Mouse (Mus musculus): ENCODE results near the gene Med1. TPM values are rescaled to one million over a fixed set of nuclear protein-coding genes. Genes with fewer than 3 reads are reported as not detected.
A peak's percentile ranks its signal among the peaks of the same experiment; 100 is the strongest.
"Not testable (repeated sequence)": the region's sequence is repeated elsewhere in the genome, so short reads cannot be mapped to it uniquely, and the experiment has no call there.

Gene Med1
- polyA plus RNA-seq (2014; fragmentation: Nextera tagmentation; extraction: Ambion mirVana), result 85.2 and 85.8 TPM in 2 replicates

DNA sequence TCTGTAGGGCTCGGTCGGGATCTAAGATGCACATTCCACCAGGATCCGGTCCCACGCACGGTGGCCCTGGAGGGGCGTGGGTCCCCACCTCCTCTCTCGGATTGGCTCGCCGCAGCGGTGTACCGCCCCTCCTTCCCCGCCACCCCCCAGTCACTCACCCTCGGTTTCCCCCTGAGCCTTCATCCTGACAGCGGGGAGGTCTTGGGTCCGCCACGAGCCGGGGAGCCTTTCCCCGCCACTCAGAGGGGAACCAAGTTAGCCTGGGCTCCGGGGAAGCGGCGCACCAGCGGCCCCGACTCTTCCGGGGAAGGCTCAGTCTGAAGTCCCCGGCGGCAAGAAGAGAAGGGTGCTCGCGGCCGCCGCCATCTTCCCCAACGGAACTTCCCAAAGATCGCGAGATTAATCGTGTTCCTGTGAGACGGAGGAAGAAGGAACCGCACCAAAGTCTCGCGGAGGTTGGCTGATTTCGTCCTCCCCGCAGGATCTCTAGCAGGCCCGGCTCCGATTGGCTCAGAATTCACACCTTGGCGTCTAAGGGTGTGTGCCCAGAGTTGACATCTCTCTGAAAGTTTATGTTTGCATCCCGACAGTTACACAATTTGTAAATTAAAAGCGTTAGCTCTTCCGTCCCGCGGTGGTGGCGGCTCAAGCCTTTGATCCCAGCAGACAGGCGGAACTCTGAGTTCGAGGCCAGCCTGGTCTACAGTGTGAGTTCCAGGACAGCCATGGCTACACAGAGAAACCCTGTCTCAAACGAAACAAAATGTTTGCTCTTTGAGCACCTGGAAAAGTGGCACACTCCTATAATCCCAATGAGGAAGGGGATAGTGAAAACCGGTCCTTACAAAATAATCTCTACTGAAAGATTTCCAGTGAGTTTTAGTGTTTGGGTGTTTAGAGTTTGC is at the start of gene Med1:
TSS of gene Med1 (minus strand) at position 393 of the 905 bp plus-strand sequence.
- H3K27ac ChIP-seq (replicated peaks; ENCODE audit: low read depth, low read length), result peak within 1 kb of the TSS; percentile 44; the same call in 1 of the 2 replicates
- peak; percentile 94 for ATAC-seq (replicated peaks; ENCODE audit: insufficient number of reproducible peaks, low FRiP score, low TSS enrichment, low read depth)

DNA sequence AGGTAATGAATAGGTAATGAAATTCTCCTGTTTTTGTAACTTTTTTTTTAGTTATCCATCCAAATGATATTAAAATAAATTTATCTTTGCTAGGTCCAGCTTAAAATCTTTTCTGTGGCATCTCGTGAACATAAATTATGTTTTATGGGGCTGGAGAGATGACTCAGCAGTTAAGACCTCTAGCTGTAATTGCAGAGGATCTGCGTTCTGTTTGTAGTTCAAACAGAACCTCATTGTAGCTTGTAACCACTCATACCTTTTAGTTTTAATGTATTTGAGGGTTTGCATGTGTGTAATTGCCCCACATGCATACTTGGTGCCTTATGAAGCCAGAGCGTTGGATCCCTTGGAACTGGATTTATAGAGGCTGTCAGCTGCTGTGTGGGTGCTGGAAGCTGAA is 45.9 kb upstream of the Med1 start:
- Histone ChIP-seq H3K4me3 (ENCODE audit: low read depth, low read length) (no peak overlapping the region), H3K9ac (replicated peaks; ENCODE audit: low read length) (no peak overlapping the region), H3K4me2 (ENCODE audit: low read depth, low read length) (no peak overlapping the region), H3K9me3 (replicated peaks; ENCODE audit: control insufficient read depth, low read length) (no peaks in the 10 kb centered on the region), H3K36me3 (replicated peaks; ENCODE audit: control insufficient read depth, insufficient read depth, low read depth, low read length) (peaks cover 6% of the 10 kb centered on the region), H3K27ac (replicated peaks; ENCODE audit: low read depth, low read length) (no peak overlapping the region), H3K27me3 (ENCODE audit: control insufficient read depth, insufficient read depth, low read length) (no peaks in the 10 kb centered on the region), H3K4me1 (ENCODE audit: control insufficient read depth, insufficient read depth, low read length) (no peaks in the 10 kb centered on the region)
- 94% methylated on average over 3 of the region's 3 CpGs for WGBS
- DNase-seq (ENCODE audit: low spot score), result no peak
- ATAC-seq (replicated peaks; ENCODE audit: insufficient number of reproducible peaks, low FRiP score, low TSS enrichment, low read depth), result no peak

More for the DNA sequence above, at the start of gene Med1:
- Histone ChIP-seq H3K4me2 (ENCODE audit: low read depth, low read length) (peak within 1 kb of the TSS; percentile 60), H3K36me3 (replicated peaks; ENCODE audit: control insufficient read depth, insufficient read depth, low read depth, low read length) (peaks cover 3% of the 10 kb centered on the region), H3K4me3 (ENCODE audit: low read depth, low read length) (peak within 1 kb of the TSS; percentile 76), H3K9ac (replicated peaks; ENCODE audit: low read length) (peak within 1 kb of the TSS; percentile 87), H3K9me3 (replicated peaks; ENCODE audit: control insufficient read depth, low read length) (no peaks in the 10 kb centered on the region), H3K27me3 (ENCODE audit: control insufficient read depth, insufficient read depth, low read length) (no peaks in the 10 kb centered on the region), H3K4me1 (ENCODE audit: control insufficient read depth, insufficient read depth, low read length) (no peaks in the 10 kb centered on the region; the same call in none of the 2 replicates)
- peak; percentile 98 for DNase-seq (ENCODE audit: low spot score)
- under 1% methylated on average over 52 of the region's 53 CpGs for WGBS

GRCm38 (mm10) chr11:98238416-98238815 is 45.3 kb upstream of the Med1 start:
- Histone ChIP-seq H3K9ac (replicated peaks; ENCODE audit: low read length) (no peak overlapping the region), H3K4me3 (ENCODE audit: low read depth, low read length) (no peak overlapping the region), H3K27ac (replicated peaks; ENCODE audit: low read depth, low read length) (no peak overlapping the region), H3K4me2 (ENCODE audit: low read depth, low read length) (no peak overlapping the region), H3K27me3 (ENCODE audit: control insufficient read depth, insufficient read depth, low read length) (no peaks in the 10 kb centered on the region), H3K36me3 (replicated peaks; ENCODE audit: control insufficient read depth, insufficient read depth, low read depth, low read length) (peaks cover 6% of the 10 kb centered on the region), H3K9me3 (replicated peaks; ENCODE audit: control insufficient read depth, low read length) (no peaks in the 10 kb centered on the region), H3K4me1 (ENCODE audit: control insufficient read depth, insufficient read depth, low read length) (no peaks in the 10 kb centered on the region)
- no peak for DNase-seq (ENCODE audit: low spot score)
- ATAC-seq (replicated peaks; ENCODE audit: insufficient number of reproducible peaks, low FRiP score, low TSS enrichment, low read depth), result no peak
- WGBS, result 68% methylated on average over 3 of the region's 3 CpGs

GRCm38 (mm10) chr11:98226349-98226748 is 33.3 kb upstream of the Med1 start:
- no peak for DNase-seq (ENCODE audit: low spot score)
- Histone ChIP-seq H3K27ac (replicated peaks; ENCODE audit: low read depth, low read length) (no peak overlapping the region), H3K4me3 (ENCODE audit: low read depth, low read length) (no peak overlapping the region), H3K9me3 (replicated peaks; ENCODE audit: control insufficient read depth, low read length) (no peaks in the 10 kb centered on the region), H3K9ac (replicated peaks; ENCODE audit: low read length) (no peak overlapping the region), H3K27me3 (ENCODE audit: control insufficient read depth, insufficient read depth, low read length) (no peaks in the 10 kb centered on the region), H3K36me3 (replicated peaks; ENCODE audit: control insufficient read depth, insufficient read depth, low read depth, low read length) (peaks cover 3% of the 10 kb centered on the region), H3K4me1 (ENCODE audit: control insufficient read depth, insufficient read depth, low read length) (no peaks in the 10 kb centered on the region), H3K4me2 (ENCODE audit: low read depth, low read length) (no peak overlapping the region)
- ATAC-seq (replicated peaks; ENCODE audit: insufficient number of reproducible peaks, low FRiP score, low TSS enrichment, low read depth), result no peak
- 89% methylated on average over 1 of the region's 1 CpGs for WGBS

DNA sequence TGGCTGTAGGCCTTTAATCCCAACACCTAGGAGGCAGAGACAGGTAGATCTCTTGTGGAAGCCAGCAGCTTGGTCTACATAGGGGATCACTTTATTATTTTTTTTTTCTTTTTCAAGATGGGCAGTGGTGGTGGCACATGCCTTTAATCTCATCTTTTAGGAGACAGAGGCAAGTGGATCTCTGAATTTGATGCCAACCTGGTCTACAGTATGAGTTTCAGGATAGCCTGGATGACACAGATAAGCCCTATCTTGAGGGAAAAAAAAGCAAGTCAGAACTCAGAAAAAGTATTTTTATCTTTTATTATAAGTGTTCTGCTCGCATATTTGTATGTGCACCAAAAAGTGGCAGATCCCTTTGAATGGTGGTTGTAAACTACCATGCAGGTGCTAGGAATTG is 20.2 kb upstream of the Med1 start:
- Histone ChIP-seq H3K9ac (replicated peaks; ENCODE audit: low read length) (no peak overlapping the region), H3K27me3 (ENCODE audit: control insufficient read depth, insufficient read depth, low read length) (no peaks in the 10 kb centered on the region), H3K4me1 (ENCODE audit: control insufficient read depth, insufficient read depth, low read length) (no peaks in the 10 kb centered on the region), H3K36me3 (replicated peaks; ENCODE audit: control insufficient read depth, insufficient read depth, low read depth, low read length) (peaks cover 8% of the 10 kb centered on the region), H3K27ac (replicated peaks; ENCODE audit: low read depth, low read length) (no peak overlapping the region), H3K4me3 (ENCODE audit: low read depth, low read length) (no peak overlapping the region), H3K9me3 (replicated peaks; ENCODE audit: control insufficient read depth, low read length) (no peaks in the 10 kb centered on the region), H3K4me2 (ENCODE audit: low read depth, low read length) (no peak overlapping the region)
- 93% methylated on average over 1 of the region's 1 CpGs for WGBS
- no peak for ATAC-seq (replicated peaks; ENCODE audit: insufficient number of reproducible peaks, low FRiP score, low TSS enrichment, low read depth)
- no peak for DNase-seq (ENCODE audit: low spot score)

DNA sequence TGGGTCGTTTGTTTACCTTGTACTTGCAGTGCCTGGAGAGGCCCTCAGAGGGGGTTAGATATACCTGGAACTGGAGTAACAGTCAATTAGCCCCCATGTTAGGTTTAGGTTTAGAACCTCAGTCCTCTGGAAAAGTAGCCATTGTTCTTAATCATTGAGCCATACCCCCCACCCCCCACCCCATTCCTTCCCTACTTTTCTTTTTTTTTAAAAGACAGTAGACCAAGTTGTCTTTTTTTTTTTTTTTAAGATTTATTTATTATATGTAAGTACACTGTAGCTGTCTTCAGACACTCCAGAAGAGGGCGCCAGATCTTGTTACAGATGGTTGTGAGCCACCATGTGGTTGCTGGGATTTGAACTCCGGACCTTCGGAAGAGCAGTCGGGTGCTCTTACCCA is 16.6 kb upstream of the Med1 start:
- H3K4me2 ChIP-seq (ENCODE audit: low read depth, low read length); H3K27me3 ChIP-seq (ENCODE audit: control insufficient read depth, insufficient read depth, low read length); ATAC-seq (replicated peaks; ENCODE audit: insufficient number of reproducible peaks, low FRiP score, low TSS enrichment, low read depth); H3K36me3 ChIP-seq (replicated peaks; ENCODE audit: control insufficient read depth, insufficient read depth, low read depth, low read length); H3K4me3 ChIP-seq (ENCODE audit: low read depth, low read length); DNase-seq (ENCODE audit: low spot score); H3K9me3 ChIP-seq (replicated peaks; ENCODE audit: control insufficient read depth, low read length); H3K27ac ChIP-seq (replicated peaks; ENCODE audit: low read depth, low read length); H3K9ac ChIP-seq (replicated peaks; ENCODE audit: low read length); H3K4me1 ChIP-seq (ENCODE audit: control insufficient read depth, insufficient read depth, low read length): not testable (repeated sequence)
- 85% methylated on average over 4 of the region's 5 CpGs for WGBS

DNA sequence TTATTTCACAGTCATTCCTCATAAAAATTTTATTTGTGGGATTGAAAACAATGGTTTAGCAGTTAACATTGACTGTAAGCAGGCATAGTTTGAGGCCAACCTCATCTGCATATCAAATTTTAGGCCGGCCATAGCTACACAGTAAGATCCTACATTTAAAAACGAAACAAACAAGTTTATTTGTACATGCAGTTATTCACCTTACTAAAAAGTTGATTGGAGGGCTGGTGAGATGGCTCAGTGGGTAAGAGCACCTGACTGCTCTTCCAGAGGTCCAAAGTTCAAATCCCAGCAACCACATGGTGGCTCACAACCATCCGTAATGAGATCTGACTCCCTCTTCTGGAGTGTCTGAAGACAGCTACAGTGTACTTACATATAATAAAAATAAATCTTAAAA is 13.2 kb upstream of the Med1 start:
- DNase-seq (ENCODE audit: low spot score); H3K36me3 ChIP-seq (replicated peaks; ENCODE audit: control insufficient read depth, insufficient read depth, low read depth, low read length); H3K27ac ChIP-seq (replicated peaks; ENCODE audit: low read depth, low read length); H3K9ac ChIP-seq (replicated peaks; ENCODE audit: low read length); H3K4me2 ChIP-seq (ENCODE audit: low read depth, low read length); H3K4me1 ChIP-seq (ENCODE audit: control insufficient read depth, insufficient read depth, low read length); H3K4me3 ChIP-seq (ENCODE audit: low read depth, low read length); H3K9me3 ChIP-seq (replicated peaks; ENCODE audit: control insufficient read depth, low read length); H3K27me3 ChIP-seq (ENCODE audit: control insufficient read depth, insufficient read depth, low read length); ATAC-seq (replicated peaks; ENCODE audit: insufficient number of reproducible peaks, low FRiP score, low TSS enrichment, low read depth): not testable (repeated sequence)
- 83% methylated on average over 3 of the region's 3 CpGs for WGBS

GRCm38 (mm10) chr11:98205463-98205862 is 12.4 kb upstream of the Med1 start:
- no peak for DNase-seq (ENCODE audit: low spot score)
- Histone ChIP-seq H3K27ac (replicated peaks; ENCODE audit: low read depth, low read length) (no peak overlapping the region), H3K36me3 (replicated peaks; ENCODE audit: control insufficient read depth, insufficient read depth, low read depth, low read length) (peaks cover 3% of the 10 kb centered on the region), H3K4me2 (ENCODE audit: low read depth, low read length) (no peak overlapping the region; the same call in 1 of the 2 replicates), H3K9ac (replicated peaks; ENCODE audit: low read length) (no peak overlapping the region), H3K4me1 (ENCODE audit: control insufficient read depth, insufficient read depth, low read length) (no peaks in the 10 kb centered on the region; the same call in none of the 2 replicates), H3K4me3 (ENCODE audit: low read depth, low read length) (no peak overlapping the region), H3K9me3 (replicated peaks; ENCODE audit: control insufficient read depth, low read length) (no peaks in the 10 kb centered on the region), H3K27me3 (ENCODE audit: control insufficient read depth, insufficient read depth, low read length) (no peaks in the 10 kb centered on the region)
- no peak for ATAC-seq (replicated peaks; ENCODE audit: insufficient number of reproducible peaks, low FRiP score, low TSS enrichment, low read depth)
